Mouse (Mus musculus): ENCODE measurements around the gene C4bp.
"Not testable (repeated sequence)": the region's sequence is repeated elsewhere in the genome, so short reads cannot be mapped to it uniquely, and the experiment has no call there.

Gene C4bp

DNA sequence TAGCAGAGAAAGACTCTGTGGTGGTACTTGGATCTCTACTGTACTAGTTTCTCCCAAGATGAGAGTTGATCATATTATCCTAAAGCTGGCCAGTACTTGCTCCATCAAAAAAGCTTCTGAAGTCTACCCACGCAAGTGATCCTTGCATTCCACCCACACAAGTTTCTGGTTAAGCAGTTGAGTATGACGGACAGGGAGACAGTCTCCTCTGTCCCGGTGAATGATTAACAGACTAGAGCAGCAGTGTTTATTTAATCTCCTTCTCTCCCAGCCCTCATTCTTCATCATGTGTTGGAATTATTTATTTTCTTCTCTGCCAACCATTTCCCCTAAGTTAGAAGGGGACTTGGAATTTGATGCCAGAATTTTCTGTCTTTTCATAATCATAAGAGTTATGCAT is at the start of gene C4bp:
C4bp (minus strand) TSS at position 179 of the 400 bp plus-strand sequence.
- DNase-seq (ENCODE audit: low read depth, low spot score), result no peak

DNA sequence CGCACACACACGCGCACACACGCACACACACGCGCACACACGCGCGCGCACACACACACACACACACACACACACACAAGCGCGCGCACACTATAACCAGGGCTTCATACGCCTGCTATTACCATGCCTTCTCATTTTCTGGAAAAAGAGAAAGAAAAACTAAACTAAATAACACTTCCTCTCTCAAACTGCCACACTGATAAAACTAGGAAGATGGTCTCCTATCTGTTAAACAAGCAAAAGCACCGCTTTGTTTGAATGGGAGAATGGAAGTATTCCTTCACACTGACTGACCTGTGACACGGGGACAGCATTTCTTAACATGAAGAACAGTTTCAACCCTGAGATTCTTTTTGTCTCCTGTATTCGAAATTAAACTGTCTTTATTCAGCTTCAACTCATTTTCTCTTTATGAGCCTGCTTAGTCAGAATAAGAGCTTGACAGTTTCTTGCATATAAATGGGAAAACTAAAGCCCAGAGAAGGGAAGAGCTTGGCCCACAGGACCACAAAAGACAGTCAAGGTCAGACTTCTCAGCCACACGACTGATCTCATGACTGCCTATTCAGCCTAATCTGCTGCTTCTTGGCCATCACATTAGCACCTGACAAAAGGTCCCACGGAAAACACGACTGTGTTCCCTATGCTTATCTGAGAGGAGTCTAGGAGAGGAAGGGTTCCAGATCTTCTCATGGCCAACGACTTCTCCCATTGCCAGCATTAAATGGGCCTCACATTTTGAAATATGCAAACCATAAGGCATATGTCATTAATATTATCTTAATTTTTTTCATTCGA is 49.0 kb upstream of the C4bp start:
- no peak for DNase-seq (ENCODE audit: low read depth, low spot score)

DNA sequence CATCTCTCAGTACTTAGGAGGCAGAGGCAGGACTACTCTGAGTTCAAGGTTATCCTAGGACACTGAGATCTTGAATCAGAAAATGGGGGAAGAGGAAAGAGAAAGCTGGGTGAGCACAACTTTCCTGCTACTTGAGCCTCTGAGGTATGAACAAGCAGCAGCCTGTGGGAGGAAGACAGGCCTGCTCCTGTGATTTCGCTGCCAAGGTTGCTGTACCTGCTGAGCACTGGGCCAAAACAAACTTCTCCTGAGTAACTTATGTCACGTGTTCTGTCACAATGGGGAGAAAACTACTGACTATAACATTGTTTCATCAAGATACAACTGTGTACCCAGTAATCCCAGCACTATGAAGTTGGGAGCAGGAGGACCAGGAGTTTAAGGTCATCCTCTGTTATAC is 42.2 kb upstream of the C4bp start:
- no peak for DNase-seq (ENCODE audit: low read depth, low spot score)

DNA sequence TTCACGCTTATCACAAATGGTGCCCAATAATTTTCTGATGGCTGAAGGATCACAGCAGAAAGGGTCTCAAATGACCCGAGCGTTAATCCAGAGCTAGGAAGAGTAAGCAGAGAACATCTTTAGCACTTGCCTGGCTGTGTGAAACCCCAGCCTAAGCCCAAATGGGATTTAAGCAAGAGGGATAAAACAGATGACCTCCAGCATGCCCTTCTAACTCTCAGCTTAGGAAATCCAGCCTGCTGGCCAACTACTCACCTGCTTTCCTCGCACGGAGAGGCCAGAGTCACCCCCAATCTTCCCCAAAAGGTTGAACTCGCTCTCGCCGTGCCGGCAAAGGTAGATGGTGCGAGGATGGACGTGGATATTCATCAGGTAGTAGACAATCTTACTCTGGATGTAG is 40.5 kb upstream of the C4bp start:
- DNase-seq (ENCODE audit: low read depth, low spot score), result peak; percentile 78

GRCm38 (mm10) chr1:130699937-130700633 is 38.7 kb upstream of the C4bp start:
- DNase-seq (ENCODE audit: low read depth, low spot score), result no peak

- DNase-seq (ENCODE audit: low read depth, low spot score), result no peak
Measured at GRCm38 (mm10) chr1:130698601-130699000, 37.2 kb upstream of the C4bp start.

DNA sequence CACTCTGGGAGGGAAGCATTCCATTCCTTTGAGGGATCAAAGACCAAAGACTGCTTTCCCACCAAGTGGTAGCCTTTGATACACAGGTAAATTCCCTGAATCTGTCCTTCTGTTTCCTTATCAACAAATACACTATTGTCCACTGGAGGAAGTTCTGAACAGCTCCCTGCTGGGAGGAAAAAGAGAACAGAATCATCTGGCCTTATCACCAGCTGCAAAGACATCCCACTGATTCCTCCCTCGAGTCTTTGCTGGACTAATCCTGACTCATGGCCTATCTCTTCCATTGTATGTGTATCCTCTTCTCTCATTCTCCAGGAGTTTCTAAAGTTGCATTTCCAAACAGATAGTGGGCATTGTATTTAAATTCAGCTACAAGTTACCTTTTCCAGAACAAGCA is 22.5 kb upstream of the C4bp start:
- DNase-seq (ENCODE audit: low read depth, low spot score), result no peak

- DNase-seq (ENCODE audit: low read depth, low spot score), result no peak
Measured at GRCm38 (mm10) chr1:130681656-130682413, 20.4 kb upstream of the C4bp start.

GRCm38 (mm10) chr1:130681075-130681474 is 19.6 kb upstream of the C4bp start:
- no peak for DNase-seq (ENCODE audit: low read depth, low spot score)

DNA sequence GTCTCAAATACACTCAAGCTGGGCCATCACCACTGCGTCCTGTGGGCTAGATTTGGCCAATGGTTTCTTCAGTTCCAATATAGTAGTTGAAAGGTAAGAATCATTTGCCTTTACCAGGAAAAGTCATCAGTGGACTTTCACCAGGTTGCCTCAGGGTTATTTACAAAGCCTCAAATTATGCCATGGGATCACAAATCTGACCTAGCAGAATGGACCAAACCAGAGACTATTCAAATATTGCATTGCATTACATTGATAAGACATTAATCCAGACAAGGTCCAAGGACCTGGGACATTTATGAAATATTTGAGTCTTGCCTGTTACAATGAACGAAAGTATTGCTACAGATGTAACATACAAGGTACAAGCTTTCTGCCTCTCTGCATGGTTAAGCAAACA is 17.1 kb upstream of the C4bp start:
- DNase-seq (ENCODE audit: low read depth, low spot score), result no peak

- not testable (repeated sequence) for DNase-seq (ENCODE audit: low read depth, low spot score)
Measured at GRCm38 (mm10) chr1:130663576-130663975, 2.1 kb upstream of the C4bp start.

DNA sequence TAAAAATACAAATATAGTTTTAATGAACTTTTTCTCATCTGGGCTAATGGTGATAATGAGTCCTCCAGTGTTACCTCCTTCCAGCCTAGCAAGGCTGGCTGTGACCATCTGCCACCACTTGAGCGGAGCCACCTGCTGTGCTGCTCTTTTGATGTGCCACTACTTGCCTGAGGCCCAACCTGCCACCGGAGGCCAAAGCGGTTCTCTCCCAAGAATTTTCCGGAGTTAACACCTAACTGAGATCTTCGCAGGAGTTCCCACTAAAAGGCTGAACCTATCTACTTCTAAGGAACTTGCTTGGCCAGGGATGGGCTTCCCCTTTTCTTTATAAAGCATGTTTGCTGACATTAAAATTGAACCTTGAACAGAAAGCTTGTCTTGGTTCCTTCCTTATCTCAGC is 1.8 kb downstream of the C4bp start:
- not testable (repeated sequence) for DNase-seq (ENCODE audit: low read depth, low spot score)

DNA sequence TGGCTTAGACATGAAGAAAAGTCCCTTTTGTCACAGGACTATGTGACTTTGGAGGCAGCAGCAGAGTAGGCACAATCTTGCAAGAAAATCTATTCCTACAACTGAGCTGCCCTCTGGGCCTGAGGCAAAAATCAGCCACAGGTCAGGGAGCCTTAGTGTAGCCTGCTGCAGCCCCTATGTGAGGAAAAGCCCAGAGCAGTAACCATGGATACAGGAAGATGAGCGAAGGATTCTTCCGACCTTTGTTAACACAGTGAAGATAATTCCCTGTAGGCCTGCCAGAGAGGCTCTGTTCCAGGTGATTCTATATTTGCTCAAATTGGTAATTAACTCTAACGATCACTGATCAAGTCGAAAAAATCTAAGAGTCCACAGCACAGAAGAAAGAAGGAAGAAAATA is 17.3 kb downstream of the C4bp start:
- DNase-seq (ENCODE audit: low read depth, low spot score), result no peak

DNA sequence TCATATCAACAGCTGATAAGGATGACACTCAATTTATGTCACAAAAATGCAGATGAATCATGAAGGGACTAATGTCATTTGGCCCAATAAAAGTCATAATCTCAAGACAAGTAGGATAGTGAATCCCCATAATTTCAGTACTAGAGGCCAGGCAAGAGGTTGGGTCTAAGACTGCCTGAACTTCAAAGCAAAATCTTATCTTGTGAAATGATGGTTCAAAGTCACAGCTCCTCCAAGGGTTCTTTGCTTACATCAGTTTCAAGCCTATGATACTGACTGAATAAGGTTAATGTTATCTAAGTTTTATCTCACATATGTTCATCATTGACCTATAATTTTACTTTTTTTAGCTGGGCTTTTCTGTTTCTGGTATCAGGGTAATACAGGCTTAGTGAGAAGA is 20.5 kb downstream of the C4bp start:
- no peak for DNase-seq (ENCODE audit: low read depth, low spot score)

DNA sequence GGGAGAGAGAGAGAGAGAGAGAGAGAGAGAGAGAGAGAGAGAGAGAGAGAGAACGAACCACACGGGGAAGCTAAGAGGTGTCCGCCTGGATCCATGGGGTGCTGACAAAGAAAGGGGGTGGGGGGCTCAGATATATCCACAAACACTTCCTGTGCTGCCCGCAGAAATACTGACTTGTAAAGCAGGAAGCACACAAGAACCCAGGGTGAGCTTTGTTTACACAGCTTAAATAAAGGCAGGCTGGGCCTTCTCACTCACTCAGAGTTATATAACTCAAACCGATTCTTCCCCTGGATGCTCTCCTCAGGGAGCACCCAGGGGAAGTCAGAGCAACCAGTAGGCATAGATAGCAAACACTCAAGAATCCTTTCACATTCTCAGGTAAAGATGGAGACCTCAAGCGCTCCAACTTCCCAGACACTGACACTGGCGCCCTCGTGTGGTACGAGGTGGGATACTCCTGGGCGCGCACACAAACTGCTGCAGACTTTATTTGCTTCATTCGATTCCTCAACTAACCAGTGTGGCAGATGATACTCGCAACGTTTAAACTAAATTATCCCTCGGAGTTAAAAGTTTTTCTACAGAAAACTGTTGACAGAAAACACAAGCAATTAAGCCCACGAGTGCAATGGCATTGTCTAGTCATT is 27.5 kb downstream of the C4bp start:
- peak; percentile 23 for DNase-seq (ENCODE audit: low read depth, low spot score)

DNA sequence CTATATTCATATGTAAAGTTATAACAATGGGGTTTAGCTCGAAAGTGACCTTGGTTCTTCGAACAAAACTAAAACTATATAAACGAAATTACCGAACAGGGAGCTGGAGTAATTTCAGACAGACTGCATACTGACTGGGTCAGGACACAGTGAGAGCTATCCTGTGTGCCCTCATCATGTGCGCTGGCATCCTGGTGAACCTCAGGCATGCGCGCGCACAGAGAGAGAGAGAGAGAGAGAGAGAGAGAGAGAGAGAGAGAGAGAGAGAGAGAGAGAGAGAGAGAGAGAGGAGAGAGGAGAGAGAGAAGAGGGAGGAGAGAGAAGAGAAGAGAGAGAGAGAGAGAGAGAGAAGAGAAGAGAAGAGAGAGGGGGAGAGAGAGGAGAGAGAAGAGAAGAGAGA is 28.1 kb downstream of the C4bp start:
- no peak for DNase-seq (ENCODE audit: low read depth, low spot score)

DNA sequence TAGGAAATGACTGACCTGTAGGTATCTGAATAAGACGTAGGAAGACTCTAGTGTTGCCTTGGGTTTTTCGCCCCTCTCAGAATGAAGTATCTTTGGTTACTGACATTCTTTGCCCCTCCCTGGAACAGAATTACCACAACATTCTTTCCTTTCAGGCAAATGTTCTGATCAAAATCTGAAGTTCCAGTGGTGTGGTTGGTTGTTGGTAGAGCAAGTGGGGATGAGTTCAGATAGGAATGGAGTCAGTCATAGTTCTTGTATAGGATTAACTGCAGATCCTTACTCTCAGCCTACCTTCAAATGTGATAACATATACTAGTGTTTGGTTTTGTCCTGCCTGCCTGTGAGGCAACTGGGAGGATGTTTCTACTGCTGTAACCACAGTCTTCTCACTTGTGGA is 31.9 kb downstream of the C4bp start, which contains the start of gene Zp3r:
Zp3r (minus strand) TSS at position 101 of the 400 bp plus-strand sequence.
- no peak for DNase-seq (ENCODE audit: low read depth, low spot score)

- no peak for DNase-seq (ENCODE audit: low read depth, low spot score)
Measured at GRCm38 (mm10) chr1:130596291-130596690, 65.1 kb downstream of the C4bp start.

DNA sequence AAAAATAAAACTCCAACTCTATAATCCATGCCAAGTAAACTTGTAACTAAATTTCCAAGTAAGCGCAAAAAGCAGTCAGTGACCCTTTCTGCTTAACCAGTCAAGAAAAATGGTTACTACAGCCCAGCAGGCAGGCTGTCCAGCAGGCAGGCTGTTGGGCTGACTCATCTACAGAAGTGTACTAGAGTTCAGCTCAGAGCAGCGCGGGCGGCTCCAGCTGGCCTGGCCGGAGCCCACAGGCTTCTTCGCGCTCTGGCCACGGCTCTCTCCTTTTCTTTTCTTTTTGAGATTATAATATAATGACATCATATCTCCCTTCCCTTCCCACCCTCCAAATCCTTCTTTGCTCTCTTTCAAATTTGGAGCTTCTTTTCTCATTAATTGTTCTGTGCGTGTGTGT is 72.8 kb downstream of the C4bp start:
- DNase-seq (ENCODE audit: low read depth, low spot score), result no peak

Measured in retina, adult 2 months (tissue).